Mouse (Mus musculus): ENCODE measurements at regions not wholly inside any gene's neighbourhood (a gene's known extent, or its start where the extent isn't known, plus 50 kb on each side); places are given as distances from the start of the nearest gene placed in this dataset.

GRCm38 (mm10) chr13:115379682-115380081 lies 277.9 kb upstream of the Itga1 start:
- TF ChIP-seq CTCF (IDR thresholded peaks at IDR 0.05; ENCODE audit: borderline replicate concordance, insufficient read depth, low read length) (no peak), POLR2A (IDR thresholded peaks at IDR 0.05; ENCODE audit: low read depth, low read length) (no peak)
